Mouse (Mus musculus): ENCODE data around the gene Cdca5. TPM values are rescaled to one million over a fixed set of nuclear protein-coding genes. Genes with fewer than 3 reads are reported as not detected.

The Cdca5 gene
- polyA plus RNA-seq, 1 experiment from 2014 or later, result 42.8 TPM

DNA sequence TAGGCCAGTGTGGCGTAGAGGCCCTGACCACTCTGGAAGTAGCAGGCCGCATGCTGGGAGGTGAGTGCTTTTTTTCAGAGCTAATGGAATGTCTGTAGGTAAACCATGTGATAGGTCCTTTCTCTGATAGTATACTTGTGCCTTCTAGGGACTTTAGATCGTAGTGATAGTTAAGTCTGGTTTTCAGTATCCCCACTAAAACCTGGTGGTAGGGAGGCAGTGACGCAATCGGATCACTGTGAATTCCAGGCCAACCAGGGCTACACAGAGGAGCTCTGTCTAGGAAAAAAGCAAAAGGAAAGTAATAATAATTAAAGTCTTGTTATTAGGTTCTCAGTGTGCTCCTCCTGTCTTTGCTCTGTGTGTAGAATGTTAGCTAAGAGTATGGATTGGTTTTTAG, 26.3 kb upstream of the Cdca5 start:
- H3K36me3 ChIP-seq (ENCODE audit: control insufficient read depth, insufficient read depth, low read length), result peaks cover 23% of the 10 kb centered on the region
- peak overlapping the region; percentile 78 for H3K4me2 ChIP-seq (ENCODE audit: low read depth, low read length)
- WGBS, result 32% methylated on average over 4 of the region's 5 CpGs
- H3K4me3 ChIP-seq (ENCODE audit: low read length), result peak overlapping the region; percentile 86
- H3K9ac ChIP-seq (ENCODE audit: low read length), result peak overlapping the region; percentile 92
- H3K27me3 ChIP-seq (ENCODE audit: control insufficient read depth, insufficient read depth, low read depth, low read length), result no peaks in the 10 kb centered on the region
- no peaks in the 10 kb centered on the region for H3K9me3 ChIP-seq (ENCODE audit: control insufficient read depth, low read length)
- ATAC-seq (ENCODE audit: low read depth), result no peak
- H3K27ac ChIP-seq (ENCODE audit: low read length), result no peak overlapping the region
- peaks cover 24% of the 10 kb centered on the region for H3K4me1 ChIP-seq (replicated peaks; ENCODE audit: control insufficient read depth, insufficient read depth, low read length)

GRCm38 (mm10) chr19:6058966-6059365, 25.8 kb upstream of the Cdca5 start:
- Histone ChIP-seq H3K4me1 (replicated peaks; ENCODE audit: control insufficient read depth, insufficient read depth, low read length) (peaks cover 24% of the 10 kb centered on the region), H3K4me2 (ENCODE audit: low read depth, low read length) (peak overlapping the region; percentile 78), H3K36me3 (ENCODE audit: control insufficient read depth, insufficient read depth, low read length) (peaks cover 19% of the 10 kb centered on the region), H3K4me3 (ENCODE audit: low read length) (peak overlapping the region; percentile 86), H3K27ac (ENCODE audit: low read length) (no peak overlapping the region), H3K9ac (ENCODE audit: low read length) (no peak overlapping the region), H3K27me3 (ENCODE audit: control insufficient read depth, insufficient read depth, low read depth, low read length) (no peaks in the 10 kb centered on the region), H3K9me3 (ENCODE audit: control insufficient read depth, low read length) (no peaks in the 10 kb centered on the region)
- ATAC-seq (ENCODE audit: low read depth), result no peak
- 76% methylated on average over 5 of the region's 5 CpGs for WGBS

GRCm38 (mm10) chr19:6061021-6061533, 23.7 kb upstream of the Cdca5 start, which contains the start of gene Znhit2:
Znhit2 (plus strand) TSS chr19:6061192.
- Histone ChIP-seq H3K9me3 (ENCODE audit: control insufficient read depth, low read length) (no peaks in the 10 kb centered on the region), H3K36me3 (ENCODE audit: control insufficient read depth, insufficient read depth, low read length) (0 out of 2 replicates have a peak, but pooled peaks cover 9% of the 10 kb centered on the region), H3K4me2 (ENCODE audit: low read depth, low read length) (peak within 1 kb of the TSS; percentile 83), H3K27me3 (ENCODE audit: control insufficient read depth, insufficient read depth, low read depth, low read length) (no peaks in the 10 kb centered on the region), H3K4me3 (ENCODE audit: low read length) (peak within 1 kb of the TSS; percentile 89), H3K9ac (ENCODE audit: low read length) (peak within 1 kb of the TSS; percentile 93), H3K4me1 (replicated peaks; ENCODE audit: control insufficient read depth, insufficient read depth, low read length) (peaks cover 24% of the 10 kb centered on the region), H3K27ac (ENCODE audit: low read length) (peak within 1 kb of the TSS; percentile 88)
- WGBS, result under 1% methylated on average over 58 of the region's 58 CpGs
- ATAC-seq (ENCODE audit: low read depth), result peak; percentile 76

GRCm38 (mm10) chr19:6061641-6062302, 23.0 kb upstream of the Cdca5 start:
- H3K36me3 ChIP-seq (ENCODE audit: control insufficient read depth, insufficient read depth, low read length), result 0 out of 2 replicates have a peak, but pooled peaks cover 9% of the 10 kb centered on the region
- H3K9ac ChIP-seq (ENCODE audit: low read length), result peak overlapping the region; percentile 93
- peak overlapping the region; percentile 83 for H3K4me2 ChIP-seq (ENCODE audit: low read depth, low read length)
- peaks cover 22% of the 10 kb centered on the region for H3K4me1 ChIP-seq (replicated peaks; ENCODE audit: control insufficient read depth, insufficient read depth, low read length)
- H3K27ac ChIP-seq (ENCODE audit: low read length), result peak overlapping the region; percentile 88
- H3K27me3 ChIP-seq (ENCODE audit: control insufficient read depth, insufficient read depth, low read depth, low read length), result no peaks in the 10 kb centered on the region
- ATAC-seq (ENCODE audit: low read depth), result no peak
- no peaks in the 10 kb centered on the region for H3K9me3 ChIP-seq (ENCODE audit: control insufficient read depth, low read length)
- H3K4me3 ChIP-seq (ENCODE audit: low read length), result peak overlapping the region; percentile 89
- under 1% methylated on average over 44 of the region's 44 CpGs for WGBS

DNA sequence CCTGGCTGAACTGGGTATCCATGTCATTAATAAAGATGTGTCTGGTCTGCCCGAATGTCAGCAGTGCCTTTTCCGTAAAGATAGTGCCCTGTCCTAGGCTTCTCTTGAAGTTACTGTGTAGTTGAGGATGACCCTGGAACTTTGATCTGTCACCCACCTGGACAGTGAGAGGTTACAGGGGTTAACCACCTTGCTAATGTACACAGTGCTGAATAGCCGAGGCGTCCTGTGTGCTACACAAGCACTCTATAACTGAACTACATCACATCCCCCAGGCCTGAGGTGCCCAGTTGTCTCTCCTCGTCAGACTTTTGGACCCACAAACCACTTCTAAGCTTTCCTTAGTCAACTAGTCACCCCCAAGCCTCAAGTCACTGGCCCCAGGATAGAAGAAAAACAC, 22.4 kb upstream of the Cdca5 start:
- peak overlapping the region; percentile 89 for H3K4me3 ChIP-seq (ENCODE audit: low read length)
- H3K9ac ChIP-seq (ENCODE audit: low read length), result peak overlapping the region; percentile 93
- H3K4me2 ChIP-seq (ENCODE audit: low read depth, low read length), result peak overlapping the region; percentile 83
- ATAC-seq (ENCODE audit: low read depth), result no peak
- no peaks in the 10 kb centered on the region for H3K9me3 ChIP-seq (ENCODE audit: control insufficient read depth, low read length)
- no peaks in the 10 kb centered on the region for H3K27me3 ChIP-seq (ENCODE audit: control insufficient read depth, insufficient read depth, low read depth, low read length)
- 41% methylated on average over 5 of the region's 5 CpGs for whole genome bisulfite sequencing
- no peak overlapping the region for H3K27ac ChIP-seq (ENCODE audit: low read length)
- H3K4me1 ChIP-seq (replicated peaks; ENCODE audit: control insufficient read depth, insufficient read depth, low read length), result peaks cover 27% of the 10 kb centered on the region
- 0 out of 2 replicates have a peak, but pooled peaks cover 9% of the 10 kb centered on the region for H3K36me3 ChIP-seq (ENCODE audit: control insufficient read depth, insufficient read depth, low read length)

DNA sequence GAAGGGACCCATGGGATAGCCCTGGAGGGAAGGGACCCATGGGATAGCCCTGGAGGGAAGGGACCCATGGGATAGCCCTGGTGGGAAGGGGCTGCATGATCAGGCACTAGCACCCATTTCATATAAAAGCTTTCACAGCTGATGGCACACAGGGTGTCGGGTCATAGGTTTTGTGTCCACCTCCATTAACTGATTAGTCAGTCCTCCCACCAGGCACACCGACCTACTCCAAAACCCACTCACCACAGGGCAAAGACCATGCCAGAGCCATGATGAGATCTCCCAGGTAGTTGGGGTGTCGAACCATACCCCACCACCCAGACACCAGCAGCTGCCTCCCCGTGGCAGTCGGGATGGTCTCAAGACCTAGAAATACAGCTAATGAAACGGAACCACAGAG, 21.7 kb upstream of the Cdca5 start:
- WGBS, result 93% methylated on average over 6 of the region's 6 CpGs
- Histone ChIP-seq H3K36me3 (ENCODE audit: control insufficient read depth, insufficient read depth, low read length) (0 out of 2 replicates have a peak, but pooled peaks cover 9% of the 10 kb centered on the region), H3K4me3 (ENCODE audit: low read length) (no peak overlapping the region), H3K4me1 (replicated peaks; ENCODE audit: control insufficient read depth, insufficient read depth, low read length) (peaks cover 31% of the 10 kb centered on the region), H3K9me3 (ENCODE audit: control insufficient read depth, low read length) (no peaks in the 10 kb centered on the region), H3K27ac (ENCODE audit: low read length) (no peak overlapping the region), H3K27me3 (ENCODE audit: control insufficient read depth, insufficient read depth, low read depth, low read length) (no peaks in the 10 kb centered on the region), H3K9ac (ENCODE audit: low read length) (no peak overlapping the region), H3K4me2 (ENCODE audit: low read depth, low read length) (no peak overlapping the region)
- ATAC-seq (ENCODE audit: low read depth), result no peak

- Histone ChIP-seq H3K4me2 (ENCODE audit: low read depth, low read length) (peak overlapping the region; percentile 93), H3K4me1 (replicated peaks; ENCODE audit: control insufficient read depth, insufficient read depth, low read length) (peaks cover 27% of the 10 kb centered on the region), H3K27me3 (ENCODE audit: control insufficient read depth, insufficient read depth, low read depth, low read length) (no peaks in the 10 kb centered on the region), H3K36me3 (ENCODE audit: control insufficient read depth, insufficient read depth, low read length) (peaks cover 15% of the 10 kb centered on the region), H3K27ac (ENCODE audit: low read length) (no peak overlapping the region), H3K9ac (ENCODE audit: low read length) (peak overlapping the region; percentile 64), H3K4me3 (ENCODE audit: low read length) (peak overlapping the region; percentile 49), H3K9me3 (ENCODE audit: control insufficient read depth, low read length) (no peaks in the 10 kb centered on the region)
- 29% methylated on average over 5 of the region's 5 CpGs for WGBS
- no peak for ATAC-seq (ENCODE audit: low read depth)
Observed at GRCm38 (mm10) chr19:6066571-6066970, 18.2 kb upstream of the Cdca5 start.

DNA sequence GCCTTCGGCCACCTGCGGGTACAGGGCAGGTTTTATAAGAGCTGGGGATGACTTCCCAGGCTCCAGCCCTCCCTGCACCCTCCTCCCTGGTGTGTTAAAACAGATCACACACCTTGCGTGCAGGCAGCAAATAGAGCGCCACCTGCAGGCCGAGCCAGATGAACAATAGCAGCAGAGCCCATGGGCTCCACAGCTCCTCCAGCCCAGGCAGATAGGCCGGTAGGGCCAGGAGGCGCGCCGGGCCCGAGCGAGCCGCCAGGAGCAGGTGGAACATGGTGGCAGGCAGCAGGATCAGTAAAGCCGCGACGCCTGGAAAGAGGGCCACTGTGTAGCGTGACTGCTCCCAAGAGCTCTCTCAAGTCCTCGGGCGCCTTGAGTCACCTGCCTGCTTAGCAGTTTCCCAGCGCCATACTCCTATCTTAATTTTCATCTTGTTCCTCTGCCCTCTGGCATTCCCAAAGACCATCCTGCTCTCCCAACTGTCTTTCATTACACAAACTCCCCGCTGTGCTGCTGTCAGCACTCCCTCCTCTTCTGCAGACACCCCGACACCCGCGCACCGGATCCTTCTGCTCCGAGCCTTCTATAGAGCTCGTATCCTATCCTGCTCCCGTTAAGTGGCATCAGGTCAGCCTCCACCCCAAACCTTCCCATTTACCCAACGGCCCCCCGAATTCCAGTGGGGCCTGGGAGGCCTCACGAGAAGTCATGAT, 17.6 kb upstream of the Cdca5 start:
- Histone ChIP-seq H3K36me3 (ENCODE audit: control insufficient read depth, insufficient read depth, low read length) (peaks cover 15% of the 10 kb centered on the region), H3K4me3 (ENCODE audit: low read length) (peak overlapping the region; percentile 49), H3K4me1 (replicated peaks; ENCODE audit: control insufficient read depth, insufficient read depth, low read length) (peaks cover 24% of the 10 kb centered on the region), H3K9me3 (ENCODE audit: control insufficient read depth, low read length) (no peaks in the 10 kb centered on the region), H3K4me2 (ENCODE audit: low read depth, low read length) (peak overlapping the region; percentile 93), H3K27ac (ENCODE audit: low read length) (peak overlapping the region; percentile 41), H3K9ac (ENCODE audit: low read length) (peak overlapping the region; percentile 64), H3K27me3 (ENCODE audit: control insufficient read depth, insufficient read depth, low read depth, low read length) (no peaks in the 10 kb centered on the region)
- ATAC-seq (ENCODE audit: low read depth), result peak; percentile 53
- under 1% methylated on average over 30 of the region's 30 CpGs for WGBS

DNA sequence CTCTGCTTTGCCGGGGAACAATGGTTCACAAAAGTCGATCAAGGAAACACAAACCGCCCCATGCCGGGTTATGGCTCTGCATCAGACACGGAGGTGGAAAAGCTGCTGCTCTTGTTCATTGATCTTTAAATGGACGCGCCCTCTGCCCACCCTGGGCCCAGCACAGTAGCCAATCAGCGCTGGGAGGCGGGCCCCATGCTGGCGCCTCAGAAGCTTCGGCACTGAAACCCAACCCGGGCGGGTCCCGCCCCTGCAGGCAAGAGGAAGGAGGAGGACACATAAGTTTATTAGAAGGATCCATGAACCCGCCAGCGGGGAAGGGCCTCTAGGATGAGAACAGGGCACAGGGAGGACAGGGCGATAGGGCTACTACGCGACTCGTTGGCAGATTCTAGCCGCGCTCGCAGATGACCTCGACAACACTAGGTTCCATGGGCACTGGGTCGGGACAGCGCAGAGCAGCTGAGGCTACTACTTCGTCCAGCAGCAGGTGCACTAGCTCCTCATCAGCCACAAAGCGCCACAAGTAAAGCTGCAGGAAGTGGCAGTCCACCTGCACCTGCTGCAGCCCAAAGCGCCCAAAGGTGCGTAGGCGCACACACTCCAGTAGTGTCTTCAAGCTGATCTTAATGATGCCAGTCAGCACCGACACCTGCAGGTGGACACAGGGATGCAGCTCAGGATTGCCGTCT, 16.9 kb upstream of the Cdca5 start, which contains the start of gene Tm7sf2:
TSS of gene Tm7sf2 (minus strand) at position 650 of the 692 bp plus-strand sequence.
- H3K27me3 ChIP-seq (ENCODE audit: control insufficient read depth, insufficient read depth, low read depth, low read length), result no peaks in the 10 kb centered on the region
- peaks cover 18% of the 10 kb centered on the region for H3K36me3 ChIP-seq (ENCODE audit: control insufficient read depth, insufficient read depth, low read length)
- H3K4me1 ChIP-seq (replicated peaks; ENCODE audit: control insufficient read depth, insufficient read depth, low read length), result peaks cover 17% of the 10 kb centered on the region
- peak within 1 kb of the TSS; percentile 49 for H3K4me3 ChIP-seq (ENCODE audit: low read length)
- peak within 1 kb of the TSS; percentile 64 for H3K9ac ChIP-seq (ENCODE audit: low read length)
- H3K4me2 ChIP-seq (ENCODE audit: low read depth, low read length), result peak within 1 kb of the TSS; percentile 93
- peak within 1 kb of the TSS; percentile 54 for H3K27ac ChIP-seq (ENCODE audit: low read length)
- peak; percentile 96 for ATAC-seq (ENCODE audit: low read depth)
- no peaks in the 10 kb centered on the region for H3K9me3 ChIP-seq (ENCODE audit: control insufficient read depth, low read length)
- WGBS, result 9% methylated on average over 33 of the region's 33 CpGs

Data from lung, embryonic 16.5 days (tissue).